Mouse (Mus musculus) left cerebral cortex, postnatal 36 days (tissue): ENCODE results near the gene Fam84b. TPM values are rescaled to one million over a fixed set of nuclear protein-coding genes. Genes with fewer than 3 reads are reported as not detected.
"Not testable (repeated sequence)": the region's sequence is repeated elsewhere in the genome, so short reads cannot be mapped to it uniquely, and the experiment has no call there.

ENCODE experiments used
- DNase-seq, 2 experiments: peaks; one replicate each; pipeline ENCODE4 v3.0.0; 2021 to 2022; ENCODE audit warnings: low spot score in 2 of 2, mixed read lengths in 1 of 2
- intact Hi-C: fragments of 180-260 bp; cut with DNase I; formaldehyde crosslinking; loops from one replicate; pipeline ENCODE4 v1.15.1; 2025
- total RNA-seq, 2 experiments: library from RNA; stranded (reverse); gene quantifications; 2 replicates each; pipeline ENCODE4 v1.2.3; 2021

The Fam84b gene
- total RNA-seq: 1 to 10 TPM; 4.8 to 7.4 TPM

GRCm38 (mm10) chr15:60853231-60853999 lies at the start of gene Fam84b:
Gene Fam84b, minus strand, starts transcription at chr15:60853778.
- DNase-seq: no peak
- intact Hi-C loops: no loop called here

GRCm38 (mm10) chr15:60898187-60898965 lies 44.8 kb upstream of the Fam84b start:
- intact Hi-C loops: no loop called here
- no peak for DNase-seq

- intact Hi-C loops: no loop called here
- no peak for DNase-seq
These were observed 42.5 kb upstream of the Fam84b start for GRCm38 (mm10) chr15:60896040-60896439.

DNA sequence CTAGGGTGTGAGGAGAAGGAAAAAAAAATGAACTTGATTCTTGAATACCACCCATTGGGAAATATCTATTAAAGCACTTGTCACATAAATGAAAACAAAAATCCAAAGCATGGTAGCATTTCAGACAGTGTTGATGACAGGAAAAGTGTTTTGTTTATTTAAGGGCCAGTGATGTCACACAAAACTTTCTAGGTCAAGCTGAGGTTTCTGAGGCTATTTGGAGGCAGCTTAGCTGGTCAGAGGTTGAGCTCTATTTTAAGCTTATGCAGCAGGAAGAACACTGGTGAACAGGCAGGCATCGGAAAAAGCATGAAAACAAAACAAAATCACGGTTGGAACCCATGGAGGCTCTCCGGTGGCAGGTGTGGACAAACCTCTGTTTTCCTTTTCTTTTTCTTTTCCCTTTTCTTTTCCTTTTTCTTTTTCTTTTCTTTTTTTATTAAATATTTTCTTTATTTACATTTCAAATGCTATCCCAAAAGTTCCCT lies 39.4 kb upstream of the Fam84b start:
- intact Hi-C loops: no loop called here
- no peak for DNase-seq

DNA sequence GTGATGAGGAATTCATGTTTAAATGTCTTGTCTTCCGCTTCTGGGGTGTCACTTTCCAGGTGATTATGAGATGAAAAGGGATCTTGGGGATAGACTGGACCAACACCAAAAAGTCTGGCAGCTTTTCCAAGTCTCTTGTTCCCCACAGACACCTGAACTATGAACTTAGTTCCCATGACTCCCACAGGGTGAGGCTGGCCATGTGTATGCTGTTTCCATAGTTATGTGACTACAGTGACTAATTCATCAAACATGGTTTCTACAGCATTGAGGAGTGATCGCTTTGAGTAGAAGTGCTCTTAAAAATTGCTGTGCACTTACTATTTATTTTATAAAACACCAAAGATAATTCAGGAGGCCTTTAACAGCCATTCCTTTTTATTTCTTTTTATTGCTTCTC lies 35.1 kb upstream of the Fam84b start:
- no peak for DNase-seq
- intact Hi-C loops: no loop called here

- no peak for DNase-seq
- intact Hi-C loops: no loop called here
These were observed 22.1 kb upstream of the Fam84b start for GRCm38 (mm10) chr15:60875721-60876120.

DNA sequence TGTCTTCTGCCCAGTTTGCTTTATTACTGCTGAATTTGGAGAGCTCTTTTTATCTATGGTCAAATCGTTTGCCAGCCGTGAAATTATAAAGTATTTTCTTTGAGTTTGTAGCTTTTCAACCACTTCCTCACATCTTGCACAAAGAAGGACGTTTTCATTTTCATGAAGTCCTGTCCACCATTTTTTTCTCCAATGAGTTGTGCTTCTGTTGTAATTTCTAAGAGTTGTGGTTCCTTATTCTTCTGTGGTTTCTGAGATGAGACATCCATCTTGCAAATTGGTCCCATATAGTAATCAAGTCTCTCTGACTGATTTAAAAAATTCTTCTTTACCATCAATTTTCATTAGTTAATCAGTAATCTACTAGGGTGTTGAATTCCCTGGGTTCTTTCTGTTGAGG lies 8.8 kb upstream of the Fam84b start:
- intact Hi-C loops: no loop called here
- no peak for DNase-seq

DNA sequence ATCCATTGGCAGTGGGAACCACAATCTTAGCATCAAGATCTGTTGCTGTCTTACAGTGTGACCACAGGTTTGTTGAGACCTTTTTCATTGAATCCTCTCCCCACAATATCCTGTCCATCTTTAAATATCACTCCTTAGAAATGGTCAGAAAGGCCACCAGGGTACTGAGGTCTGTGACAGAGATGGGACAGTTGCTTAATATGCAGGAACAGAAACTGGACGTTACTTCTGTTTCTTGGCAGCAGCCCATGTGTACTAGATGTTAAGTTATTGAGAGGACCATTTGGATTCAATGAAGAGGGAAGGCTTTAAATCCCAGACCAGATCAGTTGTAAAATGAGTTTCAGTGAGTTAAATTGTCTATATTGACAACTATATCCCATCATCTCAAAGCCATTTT lies 1.5 kb upstream of the Fam84b start:
- no peak for DNase-seq
- intact Hi-C loops: no loop called here

GRCm38 (mm10) chr15:60854151-60854550 lies 573 bp upstream of the Fam84b start:
- intact Hi-C loops: no loop called here
- DNase-seq: no peak

GRCm38 (mm10) chr15:60848630-60849029 lies 4.9 kb downstream of the Fam84b start:
- peak; percentile 28 to 43 for DNase-seq
- intact Hi-C loops: no loop called here

GRCm38 (mm10) chr15:60846291-60846690 lies 7.3 kb downstream of the Fam84b start:
- intact Hi-C loops: no loop called here
- DNase-seq: no peak

DNA sequence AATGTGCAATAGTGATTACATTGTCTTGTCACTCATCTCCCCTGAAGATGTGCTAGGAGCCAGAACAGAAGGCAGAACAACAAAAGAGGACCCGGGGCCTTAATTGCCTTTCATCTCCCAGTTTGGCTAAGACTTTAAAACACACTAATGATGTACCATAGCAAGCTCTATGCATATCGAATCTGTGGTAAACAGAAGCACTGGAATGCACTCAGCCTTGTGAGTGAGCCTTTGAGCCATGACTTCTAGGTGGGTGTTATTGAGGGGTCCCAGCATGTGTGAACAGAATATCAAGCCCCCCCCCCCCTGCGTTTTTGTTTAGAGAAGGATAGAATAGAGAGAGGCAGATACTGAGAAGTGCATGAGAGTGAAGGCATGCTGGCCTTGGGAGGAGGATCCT lies 7.7 kb downstream of the Fam84b start:
- no peak for DNase-seq
- intact Hi-C loops: no loop called here

DNA sequence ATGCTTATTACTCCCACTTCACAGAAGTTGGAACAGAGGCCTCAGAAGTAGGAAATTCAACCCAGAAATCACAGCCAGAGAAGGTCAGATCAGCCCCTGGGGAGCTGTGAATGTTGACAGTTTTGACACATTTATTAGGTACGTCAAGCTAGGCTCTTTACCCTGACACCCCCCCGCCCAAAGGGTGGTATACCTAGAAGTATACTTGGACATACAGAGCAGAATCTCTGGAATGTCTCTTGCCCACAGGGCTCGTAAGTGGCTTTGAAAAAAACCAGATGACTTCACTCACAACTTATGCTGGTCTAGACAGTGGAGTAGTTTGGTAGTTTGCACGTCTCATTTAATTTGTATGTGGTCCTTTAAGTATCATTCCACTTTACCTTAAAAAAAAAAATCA lies 11.8 kb downstream of the Fam84b start:
- intact Hi-C loops: no loop called here
- DNase-seq: no peak

DNA sequence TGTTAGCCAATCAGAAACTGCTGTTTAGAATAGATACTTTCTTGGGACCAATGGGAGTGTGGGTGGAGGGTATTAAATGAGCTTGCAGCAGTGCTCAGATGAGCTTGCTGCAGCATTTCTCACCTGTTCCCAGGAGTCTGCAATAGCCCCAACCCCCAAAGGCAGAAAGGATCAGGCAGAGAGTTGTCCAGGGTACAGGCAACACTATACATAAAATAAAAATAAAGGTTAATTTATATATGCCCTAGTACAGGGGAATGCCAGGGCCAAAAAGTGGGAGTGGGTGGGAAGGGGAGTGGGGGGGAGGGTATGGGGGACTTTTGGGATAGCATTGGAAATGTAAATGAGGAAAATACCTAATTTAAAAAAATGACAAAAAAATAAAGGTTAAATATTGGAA lies 12.3 kb downstream of the Fam84b start:
- intact Hi-C loops, DNase-seq: not testable (repeated sequence)

DNA sequence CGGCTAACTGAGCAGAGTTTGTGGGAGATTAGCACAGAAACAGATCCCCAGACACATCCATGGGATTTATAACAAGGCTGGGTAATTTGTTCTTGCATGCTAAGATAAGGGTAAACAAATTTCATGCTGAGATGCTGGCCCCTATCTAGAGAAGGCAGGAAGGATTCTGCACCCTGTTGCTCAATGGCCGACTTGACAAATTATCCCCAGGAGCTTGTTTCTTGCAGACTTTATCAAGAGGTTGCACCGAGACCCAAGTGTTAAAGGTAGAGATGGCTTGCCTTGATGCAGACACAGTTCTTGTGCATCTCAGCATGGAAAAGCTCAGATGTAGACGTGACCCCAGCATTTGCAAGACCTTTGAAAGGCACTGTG lies 13.3 kb downstream of the Fam84b start:
- intact Hi-C loops: no loop called here
- no peak for DNase-seq

DNA sequence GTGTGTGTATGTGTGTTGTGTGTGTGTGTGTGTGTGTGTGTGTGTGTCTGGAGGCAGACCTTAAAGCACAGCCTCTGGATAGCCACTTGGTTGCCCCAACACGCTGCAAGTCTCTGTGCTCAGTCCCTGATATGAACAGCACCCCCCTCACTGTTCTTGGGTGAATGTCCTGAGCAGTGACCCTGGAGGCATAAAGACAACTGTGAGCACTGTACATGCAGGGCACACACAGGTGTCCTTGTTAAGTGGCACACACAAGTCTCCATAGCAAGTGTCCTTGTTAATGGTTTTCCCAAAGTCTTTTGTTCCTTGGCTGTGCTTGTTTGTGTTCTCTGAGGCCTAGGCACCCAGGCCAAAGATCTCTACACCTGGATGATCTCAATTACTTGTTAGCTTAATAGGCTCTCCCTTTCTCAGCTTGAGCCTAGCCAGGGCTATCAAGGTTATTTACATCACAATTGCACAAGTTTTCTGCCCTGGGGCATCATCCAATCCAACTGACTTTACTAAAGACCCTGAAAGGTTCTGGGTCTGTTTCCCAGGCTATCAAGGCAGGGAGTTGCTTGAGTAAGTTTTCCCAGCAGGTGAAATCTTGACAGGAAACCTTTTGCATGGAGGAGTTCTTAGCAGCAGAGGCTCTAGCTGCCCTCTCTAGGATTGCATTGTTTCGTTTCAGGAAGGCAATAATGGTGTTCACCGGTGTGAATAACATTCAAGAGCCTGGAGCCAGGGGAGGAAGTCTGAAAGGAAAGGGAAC lies 13.9 kb downstream of the Fam84b start:
- no peak for DNase-seq

GRCm38 (mm10) chr15:60838135-60838534 lies 15.4 kb downstream of the Fam84b start:
- DNase-seq: no peak
- intact Hi-C loops: no loop called here

More for the DNA sequence above, 13.9 kb downstream of the Fam84b start:
- intact Hi-C loops: no loop called here

DNA sequence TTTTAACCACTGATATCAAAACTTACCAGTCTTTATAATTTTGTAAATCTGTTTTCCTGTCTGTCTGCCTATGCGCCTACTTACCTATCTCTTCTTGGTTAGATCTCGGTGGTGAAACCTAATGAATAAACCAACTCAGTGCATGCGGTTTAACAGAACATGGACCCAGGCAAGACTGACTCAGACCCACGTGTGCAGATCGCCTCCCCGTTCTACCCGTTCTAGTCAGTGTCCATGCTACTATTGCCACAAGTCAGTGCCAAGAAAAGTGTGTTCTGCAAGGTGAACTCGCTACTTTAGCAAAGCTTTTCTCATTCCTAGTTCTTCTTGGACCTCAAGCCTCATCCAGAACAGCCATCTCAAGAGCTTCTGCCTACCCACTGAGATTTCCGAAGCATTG lies 15.9 kb downstream of the Fam84b start:
- intact Hi-C loops: no loop called here
- DNase-seq: no peak

DNA sequence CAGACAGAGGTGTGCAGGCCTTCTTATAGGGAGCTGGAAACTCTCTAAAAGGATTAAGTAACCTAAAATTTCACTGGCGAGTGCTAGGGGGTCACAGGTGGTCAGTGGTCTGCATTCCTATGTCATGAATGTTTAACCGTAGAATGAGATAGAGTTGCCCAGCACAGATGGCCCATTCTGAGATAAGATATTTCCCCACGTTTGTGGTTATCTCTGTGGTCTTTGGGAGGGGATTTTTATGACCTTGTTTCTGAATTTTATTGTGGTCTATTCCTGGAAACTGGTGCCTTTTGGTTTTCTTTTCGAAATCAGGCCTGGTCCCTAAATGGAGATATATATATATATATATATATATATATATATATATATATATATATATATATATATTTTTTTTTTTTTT lies 17.3 kb downstream of the Fam84b start:
- DNase-seq: no peak
- intact Hi-C loops: no loop called here
